Mouse (Mus musculus): Measurements from ENCODE around the gene Fthl17b.
"Not testable (repeated sequence)": the region's sequence is repeated elsewhere in the genome, so short reads cannot be mapped to it uniquely, and the experiment has no call there.

DNA sequence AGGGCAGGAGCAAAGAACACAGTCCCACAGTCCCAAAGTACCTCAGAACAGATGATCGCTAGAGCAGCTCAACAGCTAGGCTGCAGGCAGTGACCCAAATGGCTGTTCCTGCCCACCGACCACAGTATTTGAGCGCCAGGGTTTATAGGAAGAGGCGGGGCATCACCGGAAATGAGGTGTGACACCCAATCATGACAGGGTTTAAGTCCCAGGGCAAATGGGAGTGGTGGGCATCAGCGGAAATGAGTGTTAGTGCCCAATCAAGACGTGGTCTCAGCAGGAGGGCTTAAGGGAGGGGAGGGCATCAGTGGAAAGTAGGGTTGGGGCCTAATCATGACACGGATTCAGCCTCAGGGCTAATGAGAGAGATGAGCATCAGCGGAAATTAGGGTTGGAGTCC, 23.9 kb upstream of the Fthl17b start, which contains the start of gene Fthl17d:
- TF ChIP-seq CTCF (IDR thresholded peaks at IDR 0.05); POLR2A (IDR thresholded peaks at IDR 0.05; ENCODE audit: insufficient read depth, low read depth, low read length); EP300 (IDR thresholded peaks at IDR 0.05; ENCODE audit: insufficient read depth, low read depth, low read length): not testable (repeated sequence)
